Mouse (Mus musculus): ENCODE measurements around the gene Cacna1e. TPM values are rescaled to one million over a fixed set of nuclear protein-coding genes. Genes with fewer than 3 reads are reported as not detected.

Gene Cacna1e
- polyA plus RNA-seq, 2 experiments: 0.02 to 0.03 TPM

- Histone ChIP-seq H3K4me2 (ENCODE audit: low read depth) (no peak overlapping the region), H3K36me3 (replicated peaks; ENCODE audit: control insufficient read depth, insufficient read depth, low read depth) (no peaks in the 10 kb centered on the region), H3K4me3 (ENCODE audit: insufficient read depth in 1 of 2, low read depth in 2 of 2, low read length in 2 of 2) (no peak overlapping the region), H3K27me3 (ENCODE audit: control insufficient read depth, insufficient read depth, low read length) (no peaks in the 10 kb centered on the region), H3K4me1 (replicated peaks; ENCODE audit: control insufficient read depth in 2 of 2, insufficient read depth in 2 of 2, low read length in 1 of 2) (no peaks in the 10 kb centered on the region), H3K27ac (no peak overlapping the region), H3K9ac (replicated peaks) (no peak overlapping the region), H3K9me3 (ENCODE audit: control insufficient read depth, low read length) (no peaks in the 10 kb centered on the region)
- 33% methylated on average over 6 of the region's 6 CpGs for whole genome bisulfite sequencing (ENCODE audit: insufficient replicate concordance)
- ATAC-seq (ENCODE audit: insufficient read depth) (no peak), DNase-seq (ENCODE audit: low read depth in 3 of 3, low spot score in 3 of 3) (no peak)
- TF ChIP-seq EP300 (IDR thresholded peaks at IDR 0.05; ENCODE audit: low read depth) (no peak), CTCF (IDR thresholded peaks at IDR 0.05; ENCODE audit: low read depth) (no peak)
These were observed 43.2 kb downstream of the Cacna1e start for GRCm38 (mm10) chr1:154841057-154841630.

- ATAC-seq (ENCODE audit: insufficient read depth) (no peak), DNase-seq (ENCODE audit: low read depth in 3 of 3, low spot score in 3 of 3) (no peak)
- Histone ChIP-seq H3K4me1 (replicated peaks; ENCODE audit: control insufficient read depth in 2 of 2, insufficient read depth in 2 of 2, low read length in 1 of 2) (no peaks in the 10 kb centered on the region), H3K9me3 (ENCODE audit: control insufficient read depth, low read length) (no peaks in the 10 kb centered on the region), H3K9ac (replicated peaks) (no peak overlapping the region), H3K4me2 (ENCODE audit: low read depth) (no peak overlapping the region), H3K27ac (no peak overlapping the region), H3K4me3 (ENCODE audit: insufficient read depth in 1 of 2, low read depth in 2 of 2, low read length in 2 of 2) (no peak overlapping the region), H3K36me3 (replicated peaks; ENCODE audit: control insufficient read depth, insufficient read depth, low read depth) (no peaks in the 10 kb centered on the region), H3K27me3 (ENCODE audit: control insufficient read depth, insufficient read depth, low read length) (no peaks in the 10 kb centered on the region)
- TF ChIP-seq EP300 (IDR thresholded peaks at IDR 0.05; ENCODE audit: low read depth) (no peak), CTCF (IDR thresholded peaks at IDR 0.05; ENCODE audit: low read depth) (no peak)
- 62% methylated on average over 4 of the region's 4 CpGs for WGBS (ENCODE audit: insufficient replicate concordance)
These were observed 45.0 kb downstream of the Cacna1e start for GRCm38 (mm10) chr1:154839272-154839671.

- Histone ChIP-seq H3K4me3 (ENCODE audit: insufficient read depth in 1 of 2, low read depth in 2 of 2, low read length in 2 of 2) (no peak overlapping the region), H3K4me1 (replicated peaks; ENCODE audit: control insufficient read depth in 2 of 2, insufficient read depth in 2 of 2, low read length in 1 of 2) (no peaks in the 10 kb centered on the region), H3K27me3 (ENCODE audit: control insufficient read depth, insufficient read depth, low read length) (no peaks in the 10 kb centered on the region), H3K9me3 (ENCODE audit: control insufficient read depth, low read length) (no peaks in the 10 kb centered on the region), H3K9ac (replicated peaks) (no peak overlapping the region), H3K36me3 (replicated peaks; ENCODE audit: control insufficient read depth, insufficient read depth, low read depth) (no peaks in the 10 kb centered on the region), H3K4me2 (ENCODE audit: low read depth) (no peak overlapping the region), H3K27ac (no peak overlapping the region)
- DNase-seq (ENCODE audit: low read depth in 3 of 3, low spot score in 3 of 3) (no peak), ATAC-seq (ENCODE audit: insufficient read depth) (no peak)
- TF ChIP-seq EP300 (IDR thresholded peaks at IDR 0.05; ENCODE audit: low read depth): no peak
- TF ChIP-seq CTCF (IDR thresholded peaks at IDR 0.05; ENCODE audit: low read depth): no peak
- WGBS (ENCODE audit: insufficient replicate concordance): 65% methylated on average over 5 of the region's 5 CpGs
These were observed 47.8 kb downstream of the Cacna1e start for GRCm38 (mm10) chr1:154836473-154836872.

- ATAC-seq (ENCODE audit: insufficient read depth) (no peak), DNase-seq (ENCODE audit: low read depth in 3 of 3, low spot score in 3 of 3) (no peak)
- WGBS (ENCODE audit: insufficient replicate concordance): 70% methylated on average over 9 of the region's 9 CpGs
- Histone ChIP-seq H3K27me3 (ENCODE audit: control insufficient read depth, insufficient read depth, low read length) (no peaks in the 10 kb centered on the region), H3K9ac (replicated peaks) (no peak overlapping the region), H3K4me2 (ENCODE audit: low read depth) (no peak overlapping the region), H3K27ac (no peak overlapping the region), H3K4me1 (replicated peaks; ENCODE audit: control insufficient read depth in 2 of 2, insufficient read depth in 2 of 2, low read length in 1 of 2) (no peaks in the 10 kb centered on the region), H3K9me3 (ENCODE audit: control insufficient read depth, low read length) (no peaks in the 10 kb centered on the region), H3K36me3 (replicated peaks; ENCODE audit: control insufficient read depth, insufficient read depth, low read depth) (no peaks in the 10 kb centered on the region), H3K4me3 (ENCODE audit: insufficient read depth in 1 of 2, low read depth in 2 of 2, low read length in 2 of 2) (no peak overlapping the region)
- no peak for TF ChIP-seq CTCF (IDR thresholded peaks at IDR 0.05; ENCODE audit: low read depth)
These were observed 52.1 kb downstream of the Cacna1e start for GRCm38 (mm10) chr1:154832168-154832539.

GRCm38 (mm10) chr1:154831269-154832167, 52.8 kb downstream of the Cacna1e start:
- H3K4me3 ChIP-seq (ENCODE audit: insufficient read depth in 1 of 2, low read depth in 2 of 2, low read length in 2 of 2): no peak overlapping the region
- no peaks in the 10 kb centered on the region for H3K9me3 ChIP-seq (ENCODE audit: control insufficient read depth, low read length)
- no peaks in the 10 kb centered on the region for H3K36me3 ChIP-seq (replicated peaks; ENCODE audit: control insufficient read depth, insufficient read depth, low read depth)
- H3K27ac ChIP-seq: no peak overlapping the region
- no peaks in the 10 kb centered on the region for H3K27me3 ChIP-seq (ENCODE audit: control insufficient read depth, insufficient read depth, low read length)
- H3K4me2 ChIP-seq (ENCODE audit: low read depth): no peak overlapping the region
- ATAC-seq (ENCODE audit: insufficient read depth): no peak
- no peak overlapping the region for H3K9ac ChIP-seq (replicated peaks)
- no peak for TF ChIP-seq CTCF (IDR thresholded peaks at IDR 0.05; ENCODE audit: low read depth)
- TF ChIP-seq EP300 (IDR thresholded peaks at IDR 0.05; ENCODE audit: low read depth): no peak
- WGBS (ENCODE audit: insufficient replicate concordance): 65% methylated on average over 10 of the region's 10 CpGs
- no peak for DNase-seq (ENCODE audit: low read depth in 3 of 3, low spot score in 3 of 3)
- no peaks in the 10 kb centered on the region for H3K4me1 ChIP-seq (replicated peaks; ENCODE audit: control insufficient read depth in 2 of 2, insufficient read depth in 2 of 2, low read length in 1 of 2)

Data from liver, embryonic 14.5 days (tissue).